Mouse (Mus musculus) midbrain, embryonic 10.5 days (tissue): ENCODE measurements at regions not wholly inside any gene's neighbourhood (a gene's known extent, or its start where the extent isn't known, plus 50 kb on each side); places are given as distances from the start of the nearest gene placed in this dataset.

Experiments used
- DNase-seq: peaks from one replicate; pipeline ENCODE4 v3.0.0-alpha.2; 2017; ENCODE audit warnings: low spot score
- H3K27ac ChIP-seq: fragments of 300-500 bp; sonication (generic); replicated peaks from 2 replicates; pipeline ENCODE4 v1.5.1; 2016; ENCODE audit warnings: mild to moderate bottlenecking
- H3K27me3 ChIP-seq: fragments of 300-500 bp; sonication (generic); 2 replicates; pipeline ENCODE4 v1.6.1; 2016; ENCODE audit warnings: low read depth, mild to moderate bottlenecking; ENCODE audit not compliant: poor library complexity, severe bottlenecking
- H3K36me3 ChIP-seq: fragments of 300-500 bp; sonication (generic); 2 replicates; pipeline ENCODE4 v1.6.1; 2016; ENCODE audit warnings: mild to moderate bottlenecking, moderate library complexity
- H3K4me1 ChIP-seq: fragments of 300-500 bp; sonication (generic); 2 replicates; pipeline ENCODE4 v1.6.1; 2016
- H3K4me3 ChIP-seq: fragments of 300-500 bp; sonication (generic); 2 replicates; pipeline ENCODE4 v1.5.1; 2016; ENCODE audit warnings: mild to moderate bottlenecking, moderate library complexity
- H3K9me3 ChIP-seq: fragments of 300-500 bp; sonication (generic); replicated peaks from 2 replicates; pipeline ENCODE4 v1.6.1; 2016; ENCODE audit warnings: mild to moderate bottlenecking
- WGBS: fragments of 180-500 bp; shearing (Covaris S2); methylation state at CpG from one replicate; pipeline ENCODE4 v1.1.7; 2016; 5-methylcytosine and 5-hydroxymethylcytosine counted together

DNA sequence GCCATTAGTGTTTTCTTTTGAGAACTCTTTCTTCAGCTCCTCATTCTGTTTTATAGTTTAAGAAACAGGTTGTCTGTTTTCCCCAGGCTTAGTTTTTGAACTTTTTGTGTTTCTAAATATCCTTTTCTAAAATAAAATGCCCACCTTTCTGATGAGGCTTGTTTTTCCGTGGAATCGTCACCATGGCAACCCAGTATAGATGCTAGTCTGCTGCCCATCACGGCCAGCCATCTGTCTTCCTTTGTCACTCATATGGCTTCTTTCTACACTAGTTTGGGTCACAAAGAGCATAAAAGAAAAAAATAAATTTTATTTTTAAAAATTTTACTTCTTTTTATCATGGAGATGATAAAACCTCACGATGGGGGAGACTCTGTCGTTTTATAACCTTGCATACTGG lies 93.7 kb upstream of the Cox10 start:
- H3K4me3 ChIP-seq: no peak overlapping the region
- 76% methylated on average over 5 of the region's 5 CpGs for WGBS
- DNase-seq: no peak

GRCm38 (mm10) chr11:64168626-64169025 lies 89.4 kb upstream of the Cox10 start:
- H3K9me3 ChIP-seq: no peaks in the 10 kb centered on the region
- no peaks in the 10 kb centered on the region for H3K36me3 ChIP-seq
- peaks cover 10% of the 10 kb centered on the region for H3K4me1 ChIP-seq
- H3K4me3 ChIP-seq: no peak overlapping the region
- no peak overlapping the region for H3K27ac ChIP-seq
- H3K27me3 ChIP-seq: no peaks in the 10 kb centered on the region
- DNase-seq: no peak
- WGBS: 81% methylated on average over 8 of the region's 8 CpGs

More for the DNA sequence above, 93.7 kb upstream of the Cox10 start:
- Histone ChIP-seq H3K36me3 (no peaks in the 10 kb centered on the region), H3K4me1 (peaks cover 12% of the 10 kb centered on the region), H3K27me3 (no peaks in the 10 kb centered on the region), H3K27ac (peak overlapping the region; percentile 61; the same call in 1 of the 2 replicates), H3K9me3 (no peaks in the 10 kb centered on the region)

GRCm38 (mm10) chr11:64164796-64165195 lies 85.5 kb upstream of the Cox10 start:
- Histone ChIP-seq H3K4me3 (no peak overlapping the region), H3K27me3 (no peaks in the 10 kb centered on the region), H3K9me3 (no peaks in the 10 kb centered on the region), H3K36me3 (no peaks in the 10 kb centered on the region), H3K4me1 (no peaks in the 10 kb centered on the region), H3K27ac (no peak overlapping the region)
- no peak for DNase-seq
- WGBS: 87% methylated on average over 6 of the region's 6 CpGs

GRCm38 (mm10) chr11:64158281-64158680 lies 79.0 kb upstream of the Cox10 start:
- 87% methylated on average over 5 of the region's 5 CpGs for WGBS

GRCm38 (mm10) chr11:64156640-64157039 lies 77.4 kb upstream of the Cox10 start:
- Histone ChIP-seq H3K9me3 (no peaks in the 10 kb centered on the region), H3K4me1 (no peaks in the 10 kb centered on the region), H3K36me3 (no peaks in the 10 kb centered on the region)

More at GRCm38 (mm10) chr11:64158281-64158680, 79.0 kb upstream of the Cox10 start:
- Histone ChIP-seq H3K27me3 (no peaks in the 10 kb centered on the region), H3K4me3 (no peak overlapping the region), H3K36me3 (no peaks in the 10 kb centered on the region), H3K27ac (no peak overlapping the region), H3K9me3 (no peaks in the 10 kb centered on the region), H3K4me1 (no peaks in the 10 kb centered on the region)
- no peak for DNase-seq

GRCm38 (mm10) chr11:64139483-64139882 lies 60.2 kb upstream of the Cox10 start:
- Histone ChIP-seq H3K27ac (no peak overlapping the region), H3K4me3 (no peak overlapping the region), H3K4me1 (peaks cover 24% of the 10 kb centered on the region), H3K27me3 (no peaks in the 10 kb centered on the region), H3K36me3 (no peaks in the 10 kb centered on the region), H3K9me3 (no peaks in the 10 kb centered on the region)
- DNase-seq: no peak
- WGBS: 98% methylated on average over 2 of the region's 2 CpGs

More at GRCm38 (mm10) chr11:64156640-64157039, 77.4 kb upstream of the Cox10 start:
- H3K27ac ChIP-seq: no peak overlapping the region
- no peak overlapping the region for H3K4me3 ChIP-seq
- no peak for DNase-seq
- 90% methylated on average over 7 of the region's 7 CpGs for WGBS
- H3K27me3 ChIP-seq: no peaks in the 10 kb centered on the region

DNA sequence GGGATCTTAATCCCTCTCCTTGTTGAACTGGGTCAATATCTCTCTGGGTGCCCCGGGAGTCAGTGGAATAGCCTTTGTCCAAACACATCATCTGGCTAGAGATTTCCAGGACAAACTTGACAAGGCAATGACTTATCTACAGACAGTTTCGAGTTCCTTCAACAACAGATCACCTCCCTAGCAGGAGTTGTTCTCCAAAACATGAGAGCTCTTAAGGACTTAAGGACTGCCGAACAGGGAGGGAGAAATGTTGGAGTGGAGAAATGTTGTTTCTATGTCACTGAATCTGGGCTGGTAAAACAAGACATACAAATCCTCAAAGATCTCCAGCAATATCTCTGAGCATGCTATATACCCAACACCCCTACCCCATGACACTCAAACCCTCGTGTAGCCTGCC lies 59.7 kb upstream of the Cox10 start:
- Histone ChIP-seq H3K27me3 (no peaks in the 10 kb centered on the region), H3K36me3 (no peaks in the 10 kb centered on the region), H3K4me1 (peaks cover 29% of the 10 kb centered on the region), H3K4me3 (no peak overlapping the region), H3K9me3 (no peaks in the 10 kb centered on the region), H3K27ac (no peak overlapping the region)
- 73% methylated on average over 4 of the region's 4 CpGs for WGBS
- DNase-seq: no peak

DNA sequence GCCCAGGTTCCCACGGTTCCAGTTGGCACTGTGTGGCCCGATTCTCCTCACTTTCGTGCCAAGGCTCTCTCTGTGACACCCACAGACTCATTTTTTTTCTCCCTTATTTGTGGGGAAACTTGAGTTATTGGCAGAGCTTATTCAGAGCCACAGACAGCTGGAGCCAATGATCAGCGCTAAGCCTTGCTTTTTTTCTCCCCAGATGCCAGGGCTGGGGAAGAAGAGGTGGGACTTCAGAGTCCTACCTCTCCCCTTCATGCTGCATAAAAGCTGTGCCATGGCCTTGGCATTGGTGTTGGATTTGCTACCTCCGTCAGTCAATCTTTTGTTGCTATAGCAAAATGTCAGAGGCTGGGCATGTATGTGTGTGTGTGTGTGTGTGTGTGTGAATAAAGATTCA lies 56.5 kb upstream of the Cox10 start:
- no peak for DNase-seq
- Histone ChIP-seq H3K27ac (peak overlapping the region; percentile 84), H3K27me3 (no peaks in the 10 kb centered on the region), H3K4me3 (no peak overlapping the region), H3K9me3 (no peaks in the 10 kb centered on the region), H3K36me3 (no peaks in the 10 kb centered on the region), H3K4me1 (peaks cover 33% of the 10 kb centered on the region)
- 90% methylated on average over 5 of the region's 5 CpGs for WGBS

- no peaks in the 10 kb centered on the region for H3K27me3 ChIP-seq
- H3K4me3 ChIP-seq: no peak overlapping the region
- DNase-seq: no peak
- WGBS: 42% methylated on average over 2 of the region's 2 CpGs
- peaks cover 33% of the 10 kb centered on the region for H3K4me1 ChIP-seq
- H3K9me3 ChIP-seq: no peaks in the 10 kb centered on the region
- peak overlapping the region; percentile 84 for H3K27ac ChIP-seq
- H3K36me3 ChIP-seq: no peaks in the 10 kb centered on the region
Measured at GRCm38 (mm10) chr11:64135308-64135591, 56.0 kb upstream of the Cox10 start.

- H3K9me3 ChIP-seq: no peaks in the 10 kb centered on the region
- peak; percentile 73 for DNase-seq
- no peaks in the 10 kb centered on the region for H3K27me3 ChIP-seq
- H3K36me3 ChIP-seq: no peaks in the 10 kb centered on the region
- 62% methylated on average over 15 of the region's 15 CpGs for WGBS
- H3K27ac ChIP-seq: peak overlapping the region; percentile 84
- H3K4me1 ChIP-seq: peaks cover 33% of the 10 kb centered on the region
- no peak overlapping the region for H3K4me3 ChIP-seq
Measured at GRCm38 (mm10) chr11:64134571-64135307, 55.5 kb upstream of the Cox10 start.
